Mouse (Mus musculus): ENCODE data around the gene Cdh4.

Gene Cdh4

DNA sequence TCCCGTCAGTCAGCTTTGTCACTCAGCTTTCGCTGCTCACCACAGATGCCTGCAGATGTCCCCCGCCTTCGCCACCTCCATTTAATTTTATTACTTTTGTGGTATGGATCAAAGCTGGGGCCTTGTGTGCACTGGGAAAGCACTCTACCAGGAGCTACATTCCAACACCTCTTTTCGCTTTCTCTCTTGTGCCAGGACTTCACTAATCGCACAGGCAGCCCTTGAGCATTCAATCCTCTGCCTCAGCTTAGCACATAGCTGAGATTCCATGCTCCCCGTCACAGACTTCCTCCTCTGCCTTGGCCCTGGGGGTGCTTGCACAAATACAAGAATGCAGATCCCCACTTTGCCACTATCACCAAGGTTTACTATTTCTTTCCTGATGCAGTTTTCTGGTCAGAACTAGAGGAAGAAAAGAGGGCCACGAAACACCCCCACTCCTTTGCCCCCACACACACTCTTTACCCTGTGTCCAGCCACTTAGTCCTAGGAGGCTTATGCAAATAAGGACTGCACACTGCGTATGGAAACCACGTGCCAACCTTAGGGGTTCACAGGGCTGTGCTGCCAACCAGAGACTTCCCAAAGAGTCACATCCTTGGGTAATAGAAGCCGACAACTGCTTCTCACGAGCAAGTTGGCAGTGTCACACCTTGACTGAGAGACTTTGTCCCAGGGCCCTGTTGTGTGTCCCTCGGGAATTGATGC is 350.3 kb downstream of the Cdh4 start:
- DNase-seq (ENCODE audit: low spot score in 2 of 2): no peak

DNA sequence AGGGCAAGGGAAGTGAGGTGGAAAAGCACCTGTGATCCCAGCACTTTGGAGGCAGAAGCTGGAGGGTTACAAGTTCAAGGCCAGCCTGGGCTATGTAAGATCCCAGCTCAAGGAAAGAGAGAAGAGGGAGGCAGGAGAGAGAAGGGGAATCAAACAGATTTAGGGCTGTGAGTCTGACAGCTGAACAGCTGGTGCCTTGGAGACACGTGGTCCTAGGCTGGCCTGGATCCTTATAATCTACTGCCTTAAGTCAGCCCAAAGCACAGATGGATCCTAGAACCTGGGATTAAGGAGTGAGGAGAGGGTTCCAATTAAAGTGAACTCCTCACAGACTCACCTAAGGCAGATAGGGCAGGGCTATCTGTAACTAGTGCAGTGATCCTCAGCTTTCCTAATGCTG is 352.1 kb downstream of the Cdh4 start:
- no peak for DNase-seq (ENCODE audit: low spot score in 2 of 2)

- no peak for DNase-seq (ENCODE audit: low spot score in 2 of 2)
Observed at GRCm38 (mm10) chr2:179795452-179795851, 353.2 kb downstream of the Cdh4 start.

- DNase-seq (ENCODE audit: low spot score in 2 of 2): peak; percentile 33 to 59
Observed at GRCm38 (mm10) chr2:179799906-179800532, 357.8 kb downstream of the Cdh4 start.

DNA sequence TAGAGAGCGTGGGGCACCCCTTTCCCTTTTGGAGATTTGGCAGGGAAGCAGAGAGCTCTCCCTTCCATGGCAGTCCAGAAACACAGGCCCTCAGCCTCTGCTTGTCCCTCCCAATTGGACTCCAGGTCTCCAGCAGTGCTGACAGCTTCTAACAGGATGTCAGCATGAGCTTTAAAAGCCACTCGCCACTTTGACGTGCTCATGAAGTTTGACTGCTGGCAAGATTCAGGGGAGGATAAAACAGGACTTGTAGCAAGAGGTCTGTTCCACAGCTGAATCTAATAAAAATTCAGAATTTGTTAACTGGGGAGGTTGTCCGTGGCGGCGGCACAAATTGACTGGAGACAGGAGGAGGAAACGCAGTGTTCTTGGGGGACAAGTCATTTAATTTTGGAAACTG is 358.8 kb downstream of the Cdh4 start:
- DNase-seq (ENCODE audit: low spot score in 2 of 2): no peak

DNA sequence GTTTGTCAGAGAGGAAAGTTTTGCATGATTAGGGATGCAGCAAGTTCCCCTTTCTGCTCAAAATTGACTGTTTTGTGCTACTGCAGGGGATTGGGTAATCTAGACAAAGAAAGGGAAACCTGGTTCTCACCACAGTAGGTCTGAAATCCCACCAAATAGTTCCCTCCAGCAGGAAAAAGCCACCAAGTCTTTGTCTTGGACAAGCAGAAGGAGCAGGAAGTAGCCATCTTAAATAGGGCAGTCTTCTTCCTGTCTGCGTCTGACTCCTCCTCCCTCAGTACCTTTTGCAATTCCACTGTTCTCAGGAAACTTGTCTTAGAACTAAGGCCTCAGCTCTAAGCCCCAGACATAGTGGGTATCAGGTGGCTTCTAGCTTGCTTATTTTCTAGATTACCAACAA is 360.2 kb downstream of the Cdh4 start:
- DNase-seq (ENCODE audit: low spot score in 2 of 2): no peak

- DNase-seq (ENCODE audit: low spot score in 2 of 2): no peak
Observed at GRCm38 (mm10) chr2:179811086-179811485, 368.9 kb downstream of the Cdh4 start.

DNA sequence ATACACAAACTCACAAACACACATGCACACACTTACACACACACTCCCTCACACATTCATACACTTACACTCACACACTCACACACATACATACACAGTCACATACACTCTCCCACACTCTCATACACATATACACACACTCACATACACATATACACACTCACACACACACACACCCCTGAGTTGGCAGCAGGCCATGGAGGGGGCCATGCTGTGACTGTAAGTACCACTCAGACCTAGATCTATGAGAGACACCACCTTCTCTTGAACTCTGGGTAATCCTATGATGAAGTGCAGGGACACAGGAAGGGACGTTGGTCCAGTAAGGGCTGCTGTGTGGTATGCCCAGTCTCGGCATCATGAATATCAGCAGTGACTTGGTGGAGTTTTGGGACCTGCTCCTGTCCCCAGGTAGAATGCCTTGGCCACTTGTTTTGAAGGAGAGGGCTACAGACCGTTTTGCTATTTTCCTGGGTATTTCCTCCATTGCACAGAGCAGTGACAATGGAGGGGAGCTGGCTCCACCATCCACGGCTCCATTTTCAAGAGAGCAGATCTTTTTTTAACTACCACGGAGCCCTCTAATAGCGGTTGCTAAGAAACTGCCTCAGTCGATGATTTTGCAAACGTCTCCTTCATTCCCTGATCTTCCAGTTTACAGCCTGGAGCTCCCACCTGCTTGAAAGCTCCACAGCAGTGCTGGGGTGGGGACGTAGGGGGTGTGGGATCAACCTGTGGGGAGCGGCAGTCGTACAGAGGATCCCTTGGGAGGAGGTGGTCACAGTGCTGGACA is 371.0 kb downstream of the Cdh4 start:
- DNase-seq (ENCODE audit: low spot score in 2 of 2): no peak

DNA sequence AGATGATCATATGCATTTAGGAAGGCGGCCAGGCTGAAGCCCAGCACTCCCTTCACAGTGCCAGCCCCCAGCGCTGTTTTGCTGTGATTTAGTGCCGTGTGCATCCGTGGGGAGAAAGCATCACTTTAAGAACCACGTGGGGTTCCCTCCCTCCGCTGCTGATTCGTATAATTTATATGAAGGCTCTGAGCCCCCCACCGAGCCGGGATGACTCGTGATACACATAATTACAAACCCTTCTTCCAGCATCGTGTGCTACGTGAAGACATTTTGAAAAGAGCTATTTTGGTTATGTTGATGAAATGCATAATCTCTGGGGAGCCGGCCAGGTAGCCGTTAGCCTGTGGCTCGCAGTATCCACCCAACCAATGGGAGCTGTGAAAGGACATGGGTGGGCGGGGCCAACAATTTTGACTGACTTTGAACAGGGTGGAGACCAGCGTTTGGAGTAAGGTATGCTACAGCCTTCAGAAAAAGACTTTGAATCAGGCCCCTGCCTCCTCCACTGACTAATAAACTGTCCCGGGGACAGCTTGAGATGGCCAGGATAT is 382.6 kb downstream of the Cdh4 start:
- DNase-seq (ENCODE audit: low spot score in 2 of 2): peak; percentile 44 to 48

- no peak for DNase-seq (ENCODE audit: low spot score in 2 of 2)
Observed at GRCm38 (mm10) chr2:179828968-179829367, 386.7 kb downstream of the Cdh4 start.

DNA sequence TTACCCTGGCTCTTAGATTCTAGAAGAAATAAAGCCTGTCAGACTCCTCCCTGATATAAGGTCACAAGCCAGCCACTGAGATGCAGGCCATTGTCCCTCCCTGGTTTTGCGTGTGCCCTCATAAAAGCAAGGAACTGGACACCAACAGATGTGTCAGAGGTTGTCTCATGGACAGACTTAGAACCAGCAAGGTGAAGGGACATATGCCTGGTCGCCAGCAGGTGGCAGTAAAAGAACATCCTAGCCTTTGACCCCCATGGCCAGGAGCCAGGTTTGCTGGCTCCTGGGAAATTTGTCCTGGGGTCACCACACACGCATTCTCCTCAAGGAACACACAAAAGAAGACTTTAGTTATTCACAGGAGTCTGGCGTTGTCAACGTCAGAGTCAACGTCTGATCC is 387.7 kb downstream of the Cdh4 start:
- DNase-seq (ENCODE audit: low spot score in 2 of 2): no peak

GRCm38 (mm10) chr2:179834892-179835291 is 392.7 kb downstream of the Cdh4 start:
- DNase-seq (ENCODE audit: low spot score in 2 of 2): no peak

DNA sequence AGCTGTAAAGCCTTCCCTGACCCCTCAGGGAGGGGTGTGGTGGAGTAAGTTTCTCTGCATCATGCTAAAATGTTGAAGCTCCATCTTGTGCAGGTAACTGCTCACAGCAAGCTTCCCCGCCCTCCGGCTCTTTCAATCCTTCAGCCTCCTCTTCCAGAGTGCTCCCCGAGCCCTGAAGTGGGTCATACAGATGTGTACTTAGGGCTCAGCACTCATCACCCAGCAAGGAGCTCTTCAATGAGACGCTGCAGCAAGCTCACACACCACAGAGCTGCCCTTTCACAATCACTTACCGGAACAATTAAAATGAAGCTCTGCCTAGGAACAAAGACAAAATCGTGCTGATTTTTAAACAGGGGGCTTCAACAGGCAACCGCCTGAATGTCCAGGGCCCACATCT is 393.3 kb downstream of the Cdh4 start:
- DNase-seq (ENCODE audit: low spot score in 2 of 2): no peak

GRCm38 (mm10) chr2:179837186-179837585 is 395.0 kb downstream of the Cdh4 start:
- DNase-seq (ENCODE audit: low spot score in 2 of 2): peak in 1 of 2 experiments; percentile 31

DNA sequence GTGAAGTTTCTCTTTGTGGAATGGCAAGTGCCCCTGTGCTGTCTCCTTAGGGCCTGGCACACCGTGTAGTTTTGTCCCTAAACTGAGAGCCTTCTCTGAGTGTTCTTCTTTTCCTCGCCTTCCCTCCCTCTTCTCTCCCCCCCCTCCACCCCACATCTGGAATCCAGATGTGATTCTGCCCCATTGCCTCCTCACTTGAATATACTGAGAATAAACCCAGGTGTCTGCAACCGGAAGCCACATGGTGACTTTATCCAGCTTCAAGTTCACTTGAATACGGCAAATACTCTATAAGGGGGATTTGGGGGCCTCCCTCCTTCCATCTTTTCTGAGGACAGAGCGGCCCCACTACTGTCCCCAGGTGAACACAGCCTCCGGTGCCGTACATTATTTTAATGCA is 395.8 kb downstream of the Cdh4 start:
- DNase-seq (ENCODE audit: low spot score in 2 of 2): no peak

- DNase-seq (ENCODE audit: low spot score in 2 of 2): no peak
Observed at GRCm38 (mm10) chr2:179842610-179843389, 400.6 kb downstream of the Cdh4 start.

DNA sequence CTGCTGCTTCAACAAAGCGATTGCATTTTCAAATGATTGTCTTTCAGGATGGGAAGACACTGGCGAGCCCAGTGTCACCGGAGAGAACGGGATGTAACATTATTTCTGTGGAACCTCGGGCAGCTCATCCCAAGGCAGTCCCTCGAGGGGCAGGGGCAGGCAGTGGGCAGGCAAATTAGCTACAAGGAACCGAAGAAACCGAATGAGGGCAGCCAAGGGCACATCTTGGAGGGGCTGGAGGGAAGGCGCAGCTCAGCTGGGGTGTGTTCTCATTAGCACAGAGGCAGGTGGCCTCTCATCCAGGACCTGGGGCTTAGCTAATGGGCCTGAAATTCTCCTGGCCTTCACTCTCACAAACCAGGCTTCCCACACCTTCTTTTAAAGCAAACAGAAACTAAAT is 407.5 kb downstream of the Cdh4 start:
- no peak for DNase-seq (ENCODE audit: low spot score in 2 of 2)

- no peak for DNase-seq (ENCODE audit: low spot score in 2 of 2)
Observed at GRCm38 (mm10) chr2:179852169-179852568, 409.9 kb downstream of the Cdh4 start.

GRCm38 (mm10) chr2:179852862-179853261 is 410.6 kb downstream of the Cdh4 start:
- no peak for DNase-seq (ENCODE audit: low spot score in 2 of 2)

DNA sequence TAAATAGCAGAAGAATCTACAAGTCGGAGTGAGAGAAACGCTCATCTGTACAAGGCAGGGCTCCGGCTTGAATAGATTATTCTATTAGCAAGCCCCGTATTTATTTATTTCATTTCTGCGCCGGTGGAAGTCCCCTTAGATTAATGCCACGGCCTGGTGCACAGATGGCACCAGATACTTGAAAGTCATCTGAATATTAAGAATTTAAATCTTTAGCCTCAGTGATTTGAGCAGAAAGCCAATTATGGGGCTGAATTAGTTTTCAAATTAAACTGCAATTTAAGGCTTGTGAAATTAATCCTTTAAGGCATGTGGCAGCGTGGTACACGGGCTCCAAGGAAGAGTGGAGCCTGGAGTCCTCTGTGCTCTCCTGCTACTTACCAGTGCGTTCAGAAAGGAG is 411.7 kb downstream of the Cdh4 start:
- DNase-seq (ENCODE audit: low spot score in 2 of 2): no peak

DNA sequence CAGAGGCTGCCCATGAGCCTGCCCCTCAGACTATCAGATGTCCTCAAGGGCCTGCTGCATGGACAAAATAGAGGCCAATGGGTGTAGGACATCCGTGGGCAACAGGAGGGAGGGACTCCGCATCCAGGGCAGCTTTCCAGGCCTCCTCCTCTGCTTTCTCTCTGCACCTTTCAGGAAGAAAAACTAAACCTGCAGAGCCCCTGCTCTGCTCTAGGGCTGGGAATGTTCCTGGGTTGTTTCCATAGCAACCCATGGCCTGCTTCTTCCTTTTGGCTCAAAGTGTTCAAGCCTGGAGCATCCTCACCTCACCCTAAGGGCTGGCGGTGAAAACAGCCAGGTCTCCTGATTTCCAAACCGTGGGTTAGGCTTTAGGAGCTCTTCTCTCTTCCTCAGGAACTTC is 414.9 kb downstream of the Cdh4 start:
- DNase-seq (ENCODE audit: low spot score in 2 of 2): no peak

DNA sequence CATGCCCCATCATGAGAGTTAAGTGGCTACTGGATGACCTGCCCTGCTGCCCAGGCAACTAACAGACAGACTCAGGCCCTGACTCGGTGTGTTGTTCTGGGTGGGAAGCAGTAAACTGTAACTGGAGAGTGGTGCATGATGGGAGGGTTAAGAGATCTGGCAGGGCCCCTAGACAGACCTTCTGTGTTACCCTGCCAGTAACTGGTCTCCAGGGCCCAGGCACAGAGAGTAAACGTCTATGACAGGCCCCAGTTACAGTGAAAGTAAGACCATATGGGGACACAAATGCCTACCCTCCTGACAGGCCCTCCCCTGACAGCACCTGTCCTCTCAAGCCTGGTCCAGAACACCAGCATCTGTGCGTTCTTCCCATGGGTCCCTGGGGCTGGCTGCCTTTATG is 420.4 kb downstream of the Cdh4 start:
- DNase-seq (ENCODE audit: low spot score in 2 of 2): no peak

Data from frontal cortex, postnatal 25 days (tissue).